Mouse (Mus musculus) liver, embryonic 13.5 days (tissue): ENCODE results near the gene Arsb. TPM values are rescaled to one million over a fixed set of nuclear protein-coding genes. Genes with fewer than 3 reads are reported as not detected.

Source experiments
- ATAC-seq: fragments of 200-750 bp; cut with Nextera tagmentation; 2 replicates; pipeline ENCODE4 v1.8.0; 2017; ENCODE audit warnings: low read depth, mild to moderate bottlenecking, moderate number of reproducible peaks, moderate library complexity
- DNase-seq: peaks from one replicate; pipeline ENCODE4 v3.0.0; 2022
- H3K27ac ChIP-seq: fragments of 300-500 bp; sonication (generic); 2 replicates; pipeline ENCODE4 v1.5.1; 2015; ENCODE audit warnings: moderate library complexity, mild to moderate bottlenecking, inconsistent platforms
- H3K27me3 ChIP-seq: fragments of 300-500 bp; sonication (generic); 2 replicates; pipeline ENCODE4 v1.6.1; 2015; ENCODE audit warnings: mild to moderate bottlenecking, inconsistent platforms
- H3K36me3 ChIP-seq: fragments of 300-500 bp; sonication (generic); 2 replicates; pipeline ENCODE4 v1.6.1; 2015; ENCODE audit warnings: mild to moderate bottlenecking, inconsistent platforms
- H3K4me1 ChIP-seq: fragments of 300-500 bp; sonication (generic); replicated peaks from 2 replicates; pipeline ENCODE4 v1.6.1; 2015; ENCODE audit warnings: inconsistent platforms
- H3K4me2 ChIP-seq: fragments of 300-500 bp; sonication (generic); 2 replicates; pipeline ENCODE4 v1.6.1; 2015; ENCODE audit warnings: inconsistent platforms, mild to moderate bottlenecking, moderate library complexity
- H3K4me3 ChIP-seq: fragments of 300-500 bp; sonication (generic); replicated peaks from 2 replicates; pipeline ENCODE4 v1.5.1; 2015; ENCODE audit warnings: mild to moderate bottlenecking, inconsistent platforms
- H3K9ac ChIP-seq: fragments of 300-500 bp; sonication (generic); 2 replicates; pipeline ENCODE4 v1.6.1; 2015; ENCODE audit warnings: mild to moderate bottlenecking, inconsistent platforms
- H3K9me3 ChIP-seq: fragments of 300-500 bp; sonication (generic); replicated peaks from 2 replicates; pipeline ENCODE4 v1.6.1; 2016; ENCODE audit warnings: inconsistent platforms
- whole genome bisulfite sequencing: fragments of 180-500 bp; shearing (Covaris S2); methylation state at CpG from one replicate; pipeline ENCODE4 v1.1.7; 2015; ENCODE audit not compliant: insufficient replicate concordance; 5-methylcytosine and 5-hydroxymethylcytosine counted together
- polyA plus RNA-seq: library from polyadenylated mRNA; unstranded; fragments of >200 nt; fragmentation: Nextera tagmentation; extraction: Ambion mirVana; gene quantifications from 2 replicates; pipeline ENCODE4 v1.2.1, GENCODE M21; 2015

Arsb gene
- polyA plus RNA-seq, 1 experiment from 2014 or later = 2.0 TPM

DNA sequence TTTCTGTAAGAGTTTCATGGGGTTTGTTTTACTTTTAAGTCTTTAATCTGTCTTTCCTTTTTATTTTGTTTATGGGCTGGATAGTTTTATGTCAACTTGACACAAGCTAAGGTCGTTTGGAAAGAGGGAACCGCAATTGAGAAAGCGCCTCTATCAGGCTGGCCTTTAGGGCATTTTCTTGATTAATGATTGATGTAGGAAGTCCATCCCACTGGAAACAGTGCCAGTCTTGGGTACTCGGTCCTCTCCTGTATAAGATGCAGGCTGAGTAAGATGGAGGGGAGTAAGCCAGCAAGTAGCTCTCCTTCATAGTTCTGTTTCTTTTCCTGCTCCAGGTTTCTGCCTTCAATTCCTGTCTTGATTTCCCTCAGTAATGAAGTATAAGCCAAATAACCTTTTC lies 76.2 kb downstream of the Arsb start:
- Histone ChIP-seq H3K4me2 (no peak overlapping the region), H3K27ac (no peak overlapping the region), H3K4me1 (peaks cover 5% of the 10 kb centered on the region; the same call in 1 of the 2 replicates), H3K9ac (no peak overlapping the region), H3K27me3 (no peaks in the 10 kb centered on the region), H3K9me3 (no peaks in the 10 kb centered on the region), H3K36me3 (no peaks in the 10 kb centered on the region), H3K4me3 (no peak overlapping the region)
- 53% methylated on average over 4 of the region's 4 CpGs for WGBS
- no peak for ATAC-seq
- no peak for DNase-seq

- no peak overlapping the region for H3K4me3 ChIP-seq
- no peak for ATAC-seq
- no peaks in the 10 kb centered on the region for H3K9me3 ChIP-seq
- H3K27ac ChIP-seq = no peak overlapping the region
- no peak overlapping the region for H3K4me2 ChIP-seq
- H3K4me1 ChIP-seq = peaks cover 5% of the 10 kb centered on the region; the same call in 1 of the 2 replicates
- H3K27me3 ChIP-seq = no peaks in the 10 kb centered on the region
- 81% methylated on average over 6 of the region's 6 CpGs for WGBS
- H3K36me3 ChIP-seq = no peaks in the 10 kb centered on the region
- no peak overlapping the region for H3K9ac ChIP-seq
- DNase-seq = no peak
Observed at GRCm38 (mm10) chr13:93848615-93849014, 77.2 kb downstream of the Arsb start.

DNA sequence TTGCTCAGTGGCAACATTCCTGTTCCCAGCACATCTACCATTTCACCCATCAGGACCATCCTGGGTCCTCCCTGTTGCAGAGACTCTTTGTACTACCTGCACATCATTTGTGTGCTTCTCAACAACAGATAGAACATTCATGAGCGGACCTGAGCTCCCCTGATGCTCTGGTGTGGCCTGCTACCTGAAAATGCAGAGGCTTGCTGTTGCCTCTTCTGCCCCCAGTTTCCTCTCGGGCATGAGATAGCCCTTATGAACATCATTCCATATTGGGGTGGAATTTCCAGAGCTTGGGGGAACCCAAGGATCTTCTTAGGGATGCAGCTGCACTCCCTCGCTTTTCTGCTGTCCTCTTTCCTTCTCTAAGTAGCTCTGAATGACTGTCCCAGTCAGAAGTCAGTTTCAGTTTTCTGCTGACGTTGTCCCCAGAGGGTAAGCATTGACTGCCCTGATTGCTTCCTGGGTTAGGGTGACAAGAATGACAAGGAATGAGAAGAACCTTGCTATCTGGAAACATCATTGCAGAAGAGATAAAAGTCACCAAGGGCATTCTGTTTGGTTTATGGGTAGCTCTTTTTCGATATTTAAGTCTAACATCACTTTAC lies 78.4 kb downstream of the Arsb start:
- DNase-seq = no peak
- ATAC-seq = no peak
- Histone ChIP-seq H3K9me3 (no peaks in the 10 kb centered on the region), H3K4me2 (no peak overlapping the region), H3K9ac (no peak overlapping the region), H3K27me3 (no peaks in the 10 kb centered on the region), H3K27ac (no peak overlapping the region), H3K36me3 (no peaks in the 10 kb centered on the region), H3K4me3 (no peak overlapping the region), H3K4me1 (peaks cover 5% of the 10 kb centered on the region; the same call in 1 of the 2 replicates)
- WGBS = 41% methylated on average over 5 of the region's 5 CpGs

DNA sequence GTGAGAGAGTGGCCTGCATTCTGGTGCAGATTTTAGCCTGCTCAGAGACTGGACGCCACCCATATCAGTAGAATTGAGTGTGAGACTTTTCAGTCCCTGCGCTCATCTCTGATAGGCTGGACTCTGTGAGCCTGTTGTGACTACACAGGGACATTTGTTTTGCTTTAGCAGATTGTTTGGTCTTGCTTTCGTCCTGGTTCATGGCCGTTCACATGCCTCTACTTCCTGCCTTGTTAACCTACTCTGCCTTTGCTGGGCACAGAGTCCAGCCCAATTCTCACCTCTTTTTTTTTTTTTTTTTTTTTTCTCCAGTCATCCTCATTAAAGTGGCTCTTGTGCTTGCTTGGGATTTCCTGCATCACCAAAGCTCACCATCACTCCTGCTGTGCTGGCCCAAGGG lies 79.2 kb downstream of the Arsb start:
- H3K4me2 ChIP-seq = no peak overlapping the region
- no peak overlapping the region for H3K9ac ChIP-seq
- ATAC-seq (no peak), DNase-seq (no peak)
- no peaks in the 10 kb centered on the region for H3K36me3 ChIP-seq
- no peaks in the 10 kb centered on the region for H3K9me3 ChIP-seq
- WGBS = 57% methylated on average over 4 of the region's 4 CpGs
- H3K4me3 ChIP-seq = no peak overlapping the region
- H3K27ac ChIP-seq = no peak overlapping the region
- no peaks in the 10 kb centered on the region for H3K27me3 ChIP-seq
- peaks cover 5% of the 10 kb centered on the region; the same call in 1 of the 2 replicates for H3K4me1 ChIP-seq

- H3K4me3 ChIP-seq = no peak overlapping the region
- ATAC-seq (no peak), DNase-seq (no peak)
- no peaks in the 10 kb centered on the region for H3K36me3 ChIP-seq
- no peak overlapping the region for H3K27ac ChIP-seq
- H3K4me2 ChIP-seq = no peak overlapping the region
- peaks cover 3% of the 10 kb centered on the region; the same call in 1 of the 2 replicates for H3K4me1 ChIP-seq
- 40% methylated on average over 14 of the region's 14 CpGs for WGBS
- H3K9ac ChIP-seq = no peak overlapping the region
- H3K9me3 ChIP-seq = no peaks in the 10 kb centered on the region
- no peaks in the 10 kb centered on the region for H3K27me3 ChIP-seq
Observed at GRCm38 (mm10) chr13:93852419-93853138, 81.1 kb downstream of the Arsb start.

DNA sequence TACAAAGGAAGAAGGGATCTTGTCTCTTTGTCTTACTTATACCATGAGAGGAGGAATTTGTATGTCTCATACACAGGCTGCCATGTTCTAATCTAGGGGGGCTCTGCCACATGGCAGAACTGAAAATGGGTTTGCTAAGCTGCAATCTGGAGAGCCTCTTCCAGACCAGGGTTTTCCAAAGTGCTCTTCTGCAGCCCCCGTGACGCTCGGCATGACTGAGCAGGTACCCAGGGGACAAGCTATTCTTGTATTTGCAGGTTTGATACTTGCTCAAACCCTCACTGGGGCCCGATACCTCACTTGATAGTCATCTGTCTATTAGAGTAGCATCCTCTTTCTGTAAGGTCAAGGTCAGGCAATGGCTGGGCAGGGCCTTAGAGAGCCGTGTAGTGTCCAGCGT lies 82.3 kb downstream of the Arsb start:
- Histone ChIP-seq H3K27ac (no peak overlapping the region), H3K9ac (no peak overlapping the region), H3K4me1 (peaks cover 3% of the 10 kb centered on the region; the same call in 1 of the 2 replicates), H3K27me3 (no peaks in the 10 kb centered on the region), H3K36me3 (no peaks in the 10 kb centered on the region), H3K4me2 (no peak overlapping the region), H3K9me3 (no peaks in the 10 kb centered on the region), H3K4me3 (no peak overlapping the region)
- ATAC-seq (no peak), DNase-seq (no peak)
- WGBS = 85% methylated on average over 6 of the region's 6 CpGs

GRCm38 (mm10) chr13:93854325-93854724 lies 82.9 kb downstream of the Arsb start:
- Histone ChIP-seq H3K27ac (no peak overlapping the region), H3K27me3 (no peaks in the 10 kb centered on the region), H3K9ac (no peak overlapping the region), H3K4me1 (peaks cover 3% of the 10 kb centered on the region; the same call in 1 of the 2 replicates), H3K4me2 (no peak overlapping the region), H3K9me3 (no peaks in the 10 kb centered on the region), H3K4me3 (no peak overlapping the region), H3K36me3 (no peaks in the 10 kb centered on the region)
- WGBS = 85% methylated on average over 8 of the region's 8 CpGs
- ATAC-seq (no peak), DNase-seq (no peak)

DNA sequence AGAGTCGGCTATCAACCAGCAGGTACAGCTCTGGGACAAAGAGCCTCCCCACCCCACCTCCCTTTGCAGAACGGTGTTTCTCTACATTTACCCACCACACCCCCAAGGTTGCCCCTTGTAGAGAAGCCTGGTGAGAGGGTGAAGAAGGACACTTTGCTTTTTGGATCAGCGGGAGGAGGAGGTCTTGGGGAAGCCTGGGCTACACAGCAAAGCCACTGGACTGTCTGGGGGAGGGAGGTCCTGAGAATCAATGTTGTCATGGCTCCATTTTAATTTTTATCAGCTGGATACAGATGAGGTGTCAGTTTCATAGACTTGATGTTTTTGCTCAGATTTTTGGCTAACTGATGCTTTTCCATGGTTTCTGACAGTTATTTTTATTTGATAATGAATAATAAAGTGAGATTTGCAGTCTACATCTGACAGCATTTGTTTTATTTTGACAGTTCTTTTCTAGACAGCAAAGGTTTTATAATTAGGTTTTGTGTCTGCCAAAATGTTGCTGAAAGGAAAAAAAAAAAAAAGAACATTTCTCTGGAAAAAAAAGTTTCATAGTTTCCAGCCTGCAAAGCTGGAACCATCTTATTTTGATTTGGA lies 83.6 kb downstream of the Arsb start:
- ATAC-seq (no peak), DNase-seq (no peak)
- no peaks in the 10 kb centered on the region for H3K27me3 ChIP-seq
- no peak overlapping the region for H3K9ac ChIP-seq
- no peak overlapping the region for H3K4me2 ChIP-seq
- H3K4me3 ChIP-seq = no peak overlapping the region
- H3K27ac ChIP-seq = no peak overlapping the region
- no peaks in the 10 kb centered on the region for H3K9me3 ChIP-seq
- 69% methylated on average over 3 of the region's 3 CpGs for WGBS
- H3K4me1 ChIP-seq = peaks cover 3% of the 10 kb centered on the region; the same call in 1 of the 2 replicates
- H3K36me3 ChIP-seq = no peaks in the 10 kb centered on the region

DNA sequence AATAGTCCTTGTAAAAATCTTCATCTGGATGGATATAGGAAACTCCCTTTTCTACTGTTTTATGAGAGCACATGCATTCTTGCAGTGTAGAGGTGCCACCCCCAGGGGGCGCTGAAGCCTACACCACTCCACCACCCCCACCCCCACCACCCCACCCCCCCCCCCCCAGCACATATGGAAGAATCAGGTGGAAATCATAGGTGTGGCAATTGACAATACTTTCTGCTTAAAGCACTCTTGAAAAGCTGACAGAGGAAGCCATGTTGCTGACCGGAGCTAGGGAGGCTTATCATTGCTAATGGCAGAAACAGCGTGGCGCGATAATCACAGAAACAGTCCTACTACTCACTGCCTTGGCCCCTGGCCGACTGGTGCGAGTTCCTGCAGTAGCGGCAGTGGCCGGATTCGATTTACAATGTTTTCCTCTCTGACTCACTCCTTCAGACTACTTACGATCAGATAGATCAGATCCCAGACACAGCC lies 84.3 kb downstream of the Arsb start:
- ATAC-seq (no peak), DNase-seq (no peak)

DNA sequence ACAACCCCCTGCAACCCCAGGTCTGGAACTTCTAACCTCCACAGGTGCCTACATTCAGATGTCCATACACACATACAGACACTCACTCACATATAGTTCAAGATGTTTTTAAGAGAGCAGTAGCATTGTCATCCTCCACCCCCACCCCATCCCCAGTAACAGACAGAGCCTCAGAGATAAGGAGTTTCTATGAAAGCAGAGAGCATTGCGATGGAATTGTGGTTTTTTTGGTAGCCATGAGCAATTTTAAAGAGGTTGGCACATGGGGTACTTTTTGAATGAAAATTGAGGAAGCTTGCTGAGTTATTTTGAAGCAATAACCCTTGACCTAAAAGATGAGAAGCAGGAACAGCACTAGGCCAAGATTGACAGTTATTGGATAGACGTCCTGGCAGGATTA lies 89.8 kb downstream of the Arsb start:
- peak; percentile 77 for ATAC-seq
- Histone ChIP-seq H3K9ac (no peak overlapping the region), H3K4me3 (no peak overlapping the region), H3K9me3 (no peaks in the 10 kb centered on the region), H3K4me1 (peaks cover 15% of the 10 kb centered on the region), H3K27ac (no peak overlapping the region), H3K36me3 (no peaks in the 10 kb centered on the region), H3K27me3 (no peaks in the 10 kb centered on the region), H3K4me2 (no peak overlapping the region)
- 14% methylated on average over 2 of the region's 2 CpGs for WGBS
- no peak for DNase-seq

More for the DNA sequence above, 84.3 kb downstream of the Arsb start:
- Histone ChIP-seq H3K4me1 (peaks cover 9% of the 10 kb centered on the region), H3K9ac (no peak overlapping the region), H3K27me3 (no peaks in the 10 kb centered on the region), H3K36me3 (no peaks in the 10 kb centered on the region), H3K4me2 (peak overlapping the region; percentile 46), H3K4me3 (no peak overlapping the region), H3K27ac (no peak overlapping the region), H3K9me3 (no peaks in the 10 kb centered on the region)
- 17% methylated on average over 11 of the region's 11 CpGs for WGBS

- Histone ChIP-seq H3K27ac (no peak overlapping the region), H3K9me3 (no peaks in the 10 kb centered on the region), H3K27me3 (no peaks in the 10 kb centered on the region), H3K4me2 (no peak overlapping the region), H3K9ac (no peak overlapping the region), H3K4me1 (peaks cover 15% of the 10 kb centered on the region), H3K4me3 (no peak overlapping the region), H3K36me3 (0 out of 2 replicates have a peak, but pooled peaks cover 3% of the 10 kb centered on the region)
- DNase-seq (no peak), ATAC-seq (peak; percentile 23; the same call in 1 of the 2 replicates)
- WGBS = 36% methylated on average over 8 of the region's 8 CpGs
Observed at GRCm38 (mm10) chr13:93864066-93864740, 92.8 kb downstream of the Arsb start.
